Mouse (Mus musculus) forebrain, embryonic 16.5 days (tissue): ENCODE measurements at regions not wholly inside any gene's neighbourhood (a gene's known extent, or its start where the extent isn't known, plus 50 kb on each side); places are given as distances from the start of the nearest gene placed in this dataset.

ENCODE experiments used
- ATAC-seq: fragments of 200-750 bp; cut with Nextera tagmentation; 2 replicates; pipeline ENCODE4 v1.8.0; 2017; ENCODE audit warnings: mild to moderate bottlenecking, moderate library complexity
- H3K27ac ChIP-seq: fragments of 300-500 bp; sonication (generic); 2 replicates; pipeline ENCODE4 v1.5.1; 2014; ENCODE audit warnings: low read length, control low read depth
- H3K27me3 ChIP-seq: fragments of 300-500 bp; sonication (generic); replicated peaks from 2 replicates; pipeline ENCODE4 v1.6.1; 2014; ENCODE audit warnings: low read length; ENCODE audit not compliant: control insufficient read depth, insufficient read depth
- H3K36me3 ChIP-seq: fragments of 300-500 bp; sonication (generic); 2 replicates; pipeline ENCODE4 v1.6.1; 2014; ENCODE audit not compliant: control insufficient read depth, insufficient read depth
- H3K4me1 ChIP-seq: fragments of 300-500 bp; sonication (generic); replicated peaks from 2 replicates; pipeline ENCODE4 v1.6.1; 2014; ENCODE audit warnings: low read length; ENCODE audit not compliant: control insufficient read depth, insufficient read depth
- H3K4me2 ChIP-seq: fragments of 300-500 bp; sonication (generic); 2 replicates; pipeline ENCODE4 v1.6.1; 2014; ENCODE audit warnings: mild to moderate bottlenecking, low read length, control low read depth
- H3K4me3 ChIP-seq: fragments of 300-500 bp; sonication (generic); replicated peaks from 2 replicates; pipeline ENCODE4 v1.5.1; 2014; ENCODE audit warnings: mild to moderate bottlenecking, low read length, control low read depth
- H3K9ac ChIP-seq: fragments of 300-500 bp; sonication (generic); replicated peaks from 2 replicates; pipeline ENCODE4 v1.6.1; 2014; ENCODE audit warnings: low read depth, low read length, control low read depth
- H3K9me3 ChIP-seq: fragments of 300-500 bp; sonication (generic); 2 replicates; pipeline ENCODE4 v1.6.1; 2016; ENCODE audit warnings: low read length; ENCODE audit not compliant: control insufficient read depth
- WGBS: fragments of 180-500 bp; shearing (Covaris S2); extraction: QIAGEN DNeasy Blood & Tissue Kit; methylation state at CpG from one replicate; pipeline ENCODE4 v1.1.7; 2014; 5-methylcytosine and 5-hydroxymethylcytosine counted together

DNA sequence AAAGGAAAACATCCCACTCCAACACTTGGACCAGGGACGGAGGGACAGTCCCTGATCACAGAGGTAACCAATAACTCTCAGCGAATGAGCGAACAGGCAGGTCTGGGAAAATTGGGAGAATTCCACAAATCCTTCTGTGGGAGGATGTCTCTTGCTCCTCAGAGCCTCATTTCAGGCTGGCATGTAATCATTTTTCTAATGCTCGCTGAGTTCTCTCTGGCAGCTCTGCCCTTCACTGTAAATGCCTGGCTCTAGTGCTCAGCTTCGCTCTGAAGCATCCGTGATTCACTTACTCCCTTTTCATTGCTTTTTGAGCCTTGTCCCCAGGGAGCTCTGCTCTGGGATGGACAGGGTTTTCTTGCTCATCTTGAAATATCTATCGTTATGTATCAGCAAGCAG, 283.6 kb downstream of the Tle4 start:
- Histone ChIP-seq H3K27ac (peak overlapping the region; percentile 44; the same call in 1 of the 2 replicates), H3K36me3 (no peaks in the 10 kb centered on the region), H3K4me2 (no peak overlapping the region), H3K9ac (no peak overlapping the region), H3K27me3 (no peaks in the 10 kb centered on the region; the same call in 1 of the 2 replicates), H3K4me1 (no peaks in the 10 kb centered on the region), H3K4me3 (no peak overlapping the region), H3K9me3 (no peaks in the 10 kb centered on the region)
- WGBS = 58% methylated on average over 7 of the region's 7 CpGs
- ATAC-seq = no peak

DNA sequence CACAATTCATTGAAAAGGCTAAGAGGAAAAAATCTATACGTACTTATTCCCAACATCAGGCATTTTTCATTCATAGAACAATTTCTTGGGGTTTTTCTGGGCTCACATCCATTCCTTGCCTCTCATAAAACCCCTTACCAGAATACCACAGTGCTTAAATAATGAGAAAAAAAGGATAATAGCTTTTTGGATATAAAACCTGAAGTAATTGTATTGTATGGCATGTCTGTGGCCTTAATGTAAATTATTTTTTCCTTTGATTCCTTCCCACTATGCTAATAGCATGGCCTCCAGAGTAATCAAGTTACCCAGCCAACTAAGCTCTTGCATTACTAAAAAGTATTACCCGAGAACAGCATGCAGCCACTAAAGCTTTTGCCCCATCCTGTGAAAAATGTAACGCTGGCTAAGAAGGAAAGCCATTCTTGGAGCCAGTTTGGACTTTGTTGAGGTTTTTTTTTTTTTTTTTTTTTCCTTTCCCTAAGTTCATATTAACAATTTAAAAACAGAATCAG, 278.1 kb downstream of the Tle4 start:
- Histone ChIP-seq H3K36me3 (no peaks in the 10 kb centered on the region), H3K9me3 (no peaks in the 10 kb centered on the region), H3K27me3 (no peaks in the 10 kb centered on the region; the same call in 1 of the 2 replicates), H3K27ac (no peak overlapping the region), H3K4me3 (no peak overlapping the region), H3K9ac (no peak overlapping the region), H3K4me2 (no peak overlapping the region), H3K4me1 (no peaks in the 10 kb centered on the region)
- ATAC-seq = peak; percentile 28; the same call in 1 of the 2 replicates
- 44% methylated on average over 3 of the region's 3 CpGs for WGBS

DNA sequence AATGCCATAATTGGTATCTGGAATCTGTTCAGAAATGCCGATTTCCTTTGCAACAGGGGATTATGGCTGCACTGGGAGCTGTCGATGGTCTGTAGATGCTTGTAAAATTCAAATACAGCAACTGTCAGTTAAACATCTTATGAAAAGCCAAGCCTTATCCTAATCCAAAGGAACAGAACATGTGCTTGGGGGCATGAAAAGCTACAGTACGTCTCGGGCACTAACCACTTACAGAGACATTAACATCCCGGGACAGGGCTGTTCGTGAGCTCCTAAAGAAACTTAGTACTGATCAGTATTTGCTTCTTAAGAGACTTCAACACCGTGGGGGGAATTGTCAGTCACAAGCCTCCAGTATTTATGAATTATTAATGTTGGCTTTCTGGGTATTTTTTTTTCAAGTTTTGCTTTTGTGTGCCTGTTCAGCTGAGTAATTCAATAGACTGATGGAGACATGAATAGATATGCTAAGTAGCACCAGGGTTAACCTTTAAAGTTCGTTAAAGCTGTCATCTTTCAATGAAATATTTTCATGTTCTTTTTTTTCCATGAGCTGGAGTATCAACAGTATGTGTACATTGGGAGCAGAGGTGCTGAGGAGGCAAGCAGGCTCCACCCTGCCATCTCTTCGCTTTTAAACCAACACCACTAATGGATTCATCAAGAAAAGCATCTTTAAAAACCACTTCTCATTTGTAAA, 272.3 kb downstream of the Tle4 start:
- H3K4me1 ChIP-seq = peaks cover 13% of the 10 kb centered on the region
- no peak overlapping the region for H3K9ac ChIP-seq
- no peaks in the 10 kb centered on the region for H3K36me3 ChIP-seq
- WGBS = 15% methylated on average over 9 of the region's 9 CpGs
- H3K9me3 ChIP-seq = no peaks in the 10 kb centered on the region
- no peak overlapping the region for H3K4me2 ChIP-seq
- peak overlapping the region; percentile 22; the same call in 1 of the 2 replicates for H3K27ac ChIP-seq
- no peak overlapping the region for H3K4me3 ChIP-seq
- ATAC-seq = peak; percentile 79
- no peaks in the 10 kb centered on the region; the same call in 1 of the 2 replicates for H3K27me3 ChIP-seq

DNA sequence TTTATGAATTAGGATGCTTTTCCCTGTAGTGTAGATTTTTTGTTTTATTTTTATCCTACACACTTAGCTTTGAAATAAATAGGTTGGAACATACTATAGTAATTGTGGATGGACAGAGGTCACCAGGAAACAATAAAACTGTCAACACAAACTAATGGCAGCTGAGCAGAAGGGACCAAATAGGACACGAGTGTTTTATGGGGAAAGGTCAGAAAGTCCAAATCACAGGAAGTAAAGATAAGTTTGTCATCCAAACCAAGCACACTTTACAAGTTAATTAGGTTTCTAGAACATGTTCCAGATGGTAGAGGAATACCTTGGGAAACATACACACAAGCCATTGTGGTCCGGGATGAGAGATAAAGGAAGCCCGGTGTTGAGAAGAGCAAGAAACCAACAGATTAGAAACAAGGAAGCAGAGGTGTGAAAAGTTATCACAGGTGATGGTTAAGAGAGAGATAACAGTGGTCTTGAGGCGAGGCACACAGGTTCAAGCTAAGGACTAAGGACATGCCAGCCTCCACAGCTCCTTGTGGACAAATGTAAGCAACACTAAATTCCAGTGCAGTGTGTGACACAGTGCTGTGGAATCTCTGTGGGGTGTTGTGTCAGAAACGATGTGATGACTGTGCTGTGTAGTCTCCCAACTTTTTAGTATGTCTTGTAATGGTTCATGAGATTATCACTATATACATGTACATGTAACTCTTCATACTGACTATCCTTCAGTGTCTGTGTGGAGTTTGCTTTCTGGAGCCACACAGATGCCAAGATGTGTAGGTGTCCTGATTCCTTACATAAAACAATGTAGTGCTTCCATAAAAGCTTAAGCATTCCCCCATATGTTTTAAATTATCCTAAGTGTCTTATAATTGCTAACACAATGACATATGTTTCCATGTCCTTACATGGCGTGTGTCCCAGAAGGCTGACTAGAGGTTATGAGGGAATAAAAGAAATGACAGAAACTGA, 264.5 kb downstream of the Tle4 start:
- ATAC-seq = no peak
- 78% methylated on average over 6 of the region's 6 CpGs for WGBS
- H3K4me3 ChIP-seq = no peak overlapping the region
- H3K9me3 ChIP-seq = no peaks in the 10 kb centered on the region
- H3K4me1 ChIP-seq = no peaks in the 10 kb centered on the region
- no peak overlapping the region for H3K9ac ChIP-seq
- H3K36me3 ChIP-seq = no peaks in the 10 kb centered on the region
- H3K27me3 ChIP-seq = no peaks in the 10 kb centered on the region
- H3K27ac ChIP-seq = no peak overlapping the region
- H3K4me2 ChIP-seq = no peak overlapping the region

DNA sequence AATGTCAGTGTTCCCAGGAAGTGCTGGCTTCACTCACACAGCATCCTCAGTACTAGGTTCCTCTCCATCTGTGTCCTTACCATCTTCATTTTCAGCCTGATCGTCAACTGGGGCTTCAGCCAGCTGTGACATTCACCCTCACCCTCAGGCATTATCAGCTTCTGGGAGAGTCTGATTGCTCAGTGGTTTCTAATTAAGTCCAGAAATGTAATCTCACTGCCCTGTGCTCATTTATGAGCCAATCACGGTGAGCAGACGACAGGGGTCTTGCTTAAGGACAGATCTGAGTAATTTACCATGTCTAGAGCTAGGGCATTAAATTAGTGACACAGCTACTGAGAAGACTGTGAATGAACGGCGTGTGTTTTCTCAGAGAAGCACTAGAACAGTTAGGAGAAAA, 260.8 kb downstream of the Tle4 start:
- H3K36me3 ChIP-seq = no peaks in the 10 kb centered on the region
- 30% methylated on average over 5 of the region's 5 CpGs for WGBS
- no peak overlapping the region for H3K27ac ChIP-seq
- no peak for ATAC-seq
- no peak overlapping the region for H3K4me2 ChIP-seq
- H3K9ac ChIP-seq = no peak overlapping the region
- no peak overlapping the region for H3K4me3 ChIP-seq
- no peaks in the 10 kb centered on the region for H3K4me1 ChIP-seq
- H3K9me3 ChIP-seq = no peaks in the 10 kb centered on the region
- 0 out of 2 replicates have a peak, but pooled peaks cover 2% of the 10 kb centered on the region for H3K27me3 ChIP-seq

DNA sequence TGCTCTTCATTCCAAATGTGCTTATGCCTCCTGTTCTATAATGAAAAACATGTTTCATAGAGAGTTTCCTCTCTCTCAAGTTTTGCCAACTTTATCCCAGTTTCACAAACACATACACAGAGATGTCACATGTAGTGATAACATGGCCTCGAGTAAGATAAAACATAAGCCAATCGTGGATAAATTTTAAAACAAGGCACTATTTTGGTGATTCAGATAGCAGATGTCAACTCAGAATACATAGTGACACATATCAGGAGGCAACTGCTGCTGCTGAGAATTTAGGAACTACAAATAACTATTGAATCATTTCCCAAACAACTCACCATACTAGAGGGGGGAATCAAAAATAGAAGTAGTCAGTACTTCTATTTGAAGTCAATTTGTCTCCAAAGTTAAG, 257.1 kb downstream of the Tle4 start:
- no peak overlapping the region for H3K4me2 ChIP-seq
- no peak overlapping the region for H3K9ac ChIP-seq
- no peak overlapping the region for H3K27ac ChIP-seq
- ATAC-seq = peak; percentile 84
- H3K4me3 ChIP-seq = no peak overlapping the region
- H3K4me1 ChIP-seq = no peaks in the 10 kb centered on the region
- no peaks in the 10 kb centered on the region for H3K9me3 ChIP-seq
- 0 out of 2 replicates have a peak, but pooled peaks cover 2% of the 10 kb centered on the region for H3K27me3 ChIP-seq
- no peaks in the 10 kb centered on the region for H3K36me3 ChIP-seq
- WGBS = 76% methylated on average over 2 of the region's 2 CpGs

DNA sequence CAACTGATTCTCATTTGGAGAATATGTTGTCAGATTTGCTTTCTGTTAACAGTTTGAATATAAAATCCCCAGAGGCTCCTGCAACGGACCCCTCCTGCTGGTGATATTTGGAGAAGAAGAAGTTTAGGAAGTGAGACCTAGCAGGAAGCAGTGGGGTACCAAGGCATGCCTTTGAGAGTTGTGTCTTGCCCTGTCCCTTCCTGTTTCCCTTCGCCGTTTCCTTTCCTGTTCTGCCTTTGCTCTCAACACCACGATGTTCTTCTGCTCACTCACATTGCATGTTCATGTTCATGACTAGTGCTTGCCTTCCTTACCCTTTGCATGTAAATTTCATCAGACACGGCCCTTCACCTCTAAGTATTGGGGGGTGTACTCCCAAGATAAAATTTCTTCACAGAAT, 254.0 kb downstream of the Tle4 start:
- no peak overlapping the region for H3K4me2 ChIP-seq
- no peak overlapping the region for H3K4me3 ChIP-seq
- H3K27ac ChIP-seq = no peak overlapping the region
- H3K36me3 ChIP-seq = no peaks in the 10 kb centered on the region
- no peaks in the 10 kb centered on the region for H3K4me1 ChIP-seq
- H3K9ac ChIP-seq = no peak overlapping the region
- no peaks in the 10 kb centered on the region for H3K9me3 ChIP-seq
- H3K27me3 ChIP-seq = 0 out of 2 replicates have a peak, but pooled peaks cover 2% of the 10 kb centered on the region
- ATAC-seq = no peak
- 89% methylated on average over 5 of the region's 5 CpGs for WGBS

DNA sequence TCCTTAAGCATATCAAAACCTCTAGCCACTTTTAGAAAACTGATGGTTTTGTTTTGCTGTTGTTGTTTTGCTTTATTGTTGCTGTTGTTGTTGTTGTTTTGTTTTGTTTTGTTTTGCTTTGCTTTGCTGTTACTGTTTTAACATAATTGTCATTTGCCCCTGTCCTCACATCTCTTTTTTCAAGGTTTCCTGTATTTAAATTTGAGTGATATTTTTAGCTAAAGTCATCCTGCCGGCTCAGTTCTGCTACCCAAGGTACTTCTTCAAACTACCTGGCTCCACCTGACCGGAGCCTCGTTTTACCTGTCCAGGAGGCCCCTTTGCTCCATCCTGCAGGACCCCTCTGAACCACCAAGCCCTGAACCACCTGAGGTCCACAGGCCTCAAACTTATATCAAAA, 253.4 kb downstream of the Tle4 start:
- no peak overlapping the region for H3K27ac ChIP-seq
- H3K4me2 ChIP-seq = no peak overlapping the region
- H3K9ac ChIP-seq = no peak overlapping the region
- no peaks in the 10 kb centered on the region for H3K36me3 ChIP-seq
- H3K4me3 ChIP-seq = no peak overlapping the region
- no peaks in the 10 kb centered on the region for H3K9me3 ChIP-seq
- ATAC-seq = no peak
- 92% methylated on average over 3 of the region's 3 CpGs for whole genome bisulfite sequencing
- no peaks in the 10 kb centered on the region for H3K27me3 ChIP-seq
- no peaks in the 10 kb centered on the region for H3K4me1 ChIP-seq

DNA sequence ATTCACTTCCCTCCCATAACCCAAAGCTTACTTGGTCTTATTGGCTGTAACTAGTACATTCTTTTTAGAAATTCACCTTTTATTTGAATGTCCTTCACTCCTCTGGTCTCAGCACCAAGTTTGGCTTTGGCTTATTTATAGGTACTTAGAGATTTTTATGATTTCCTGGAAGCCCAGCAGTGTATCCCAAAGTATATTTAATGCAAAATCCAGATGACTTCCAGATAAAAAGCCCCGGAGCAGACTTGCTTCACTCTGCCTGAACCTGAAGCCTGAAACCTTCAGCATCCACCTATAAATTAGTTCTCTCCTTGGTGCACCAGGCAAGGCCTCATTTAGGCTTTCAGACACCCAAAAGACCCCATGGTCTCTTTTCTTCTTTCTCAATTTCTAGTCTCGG, 250.8 kb downstream of the Tle4 start:
- no peaks in the 10 kb centered on the region for H3K4me1 ChIP-seq
- WGBS = 19% methylated on average over 2 of the region's 2 CpGs

More for the DNA sequence above, 250.8 kb downstream of the Tle4 start:
- no peak overlapping the region for H3K4me3 ChIP-seq
- no peaks in the 10 kb centered on the region for H3K36me3 ChIP-seq
- no peaks in the 10 kb centered on the region for H3K27me3 ChIP-seq
- no peak overlapping the region for H3K4me2 ChIP-seq
- ATAC-seq = no peak
- no peaks in the 10 kb centered on the region for H3K9me3 ChIP-seq
- no peak overlapping the region for H3K27ac ChIP-seq
- H3K9ac ChIP-seq = no peak overlapping the region
